Mouse (Mus musculus) heart, postnatal 36 days (tissue): Measurements from ENCODE around the gene Cdr2. TPM values are rescaled to one million over a fixed set of nuclear protein-coding genes. Genes with fewer than 3 reads are reported as not detected.
"Not testable (repeated sequence)": the region's sequence is repeated elsewhere in the genome, so short reads cannot be mapped to it uniquely, and the experiment has no call there.

ENCODE experiments used
- DNase-seq, 2 experiments: peaks; one replicate each; pipeline ENCODE4 v3.0.0; 2021 to 2022
- intact Hi-C: fragments of 180-260 bp; cut with DNase I; formaldehyde crosslinking; loops from one replicate; pipeline ENCODE4 v1.15.1; 2025
- total RNA-seq, 2 experiments: library from RNA; stranded (reverse); gene quantifications; 2 replicates each; pipeline ENCODE4 v1.2.3; 2021

The Cdr2 gene
- total RNA-seq, 2 experiments from 2014 or later: 12.5 to 14.6 TPM

- DNase-seq: no peak
- intact Hi-C loops: loop anchor here (5.0 to 10.0 kb wide), 3 partner anchors 162 to 279 kb away; partner anchors contain the start of genes Mosmo and Uqcrc2
These were observed 65.7 kb downstream of the Cdr2 start for GRCm38 (mm10) chr7:120916262-120916875.

- intact Hi-C loops: loop anchor here (10.0 kb wide), 1 partner anchor 159 kb away; no protein-coding TSS in a partner anchor
- DNase-seq: no peak
These were observed 68.8 kb downstream of the Cdr2 start for GRCm38 (mm10) chr7:120913332-120913731.

GRCm38 (mm10) chr7:120911268-120911667, 70.8 kb downstream of the Cdr2 start:
- not testable (repeated sequence) for DNase-seq
- intact Hi-C loops: loop anchor here (10.0 kb wide), 1 partner anchor 156 kb away; no protein-coding TSS in a partner anchor

- not testable (repeated sequence) for DNase-seq
- intact Hi-C loops: loop anchor here (10.0 kb wide), 1 partner anchor 155 kb away; no protein-coding TSS in a partner anchor
These were observed 71.9 kb downstream of the Cdr2 start for GRCm38 (mm10) chr7:120910172-120910571.

Other genes starting within 250 kb of the Cdr2 start
- 1 to 10 TPM; 2.9 to 5.7 TPM for gene Vwa3a, start 243.0 kb downstream of the Cdr2 start, total RNA-seq
- gene Gm5737, start 169.9 kb downstream of the Cdr2 start, total RNA-seq: under 1 TPM in 1 of 2 experiments, not detected in 1; 0.27 TPM
- 10 to 100 TPM; 34.3 TPM for gene Eef2k, start 139.5 kb downstream of the Cdr2 start, total RNA-seq
- 10 to 100 TPM in 1 of 2 experiments, 1 to 10 TPM in 1; 8.2 to 10.5 TPM for gene Polr3e, start 64.6 kb downstream of the Cdr2 start, total RNA-seq
- not detected for gene Mfsd13b, start 197 bp upstream of the Cdr2 start, total RNA-seq
- 10 to 100 TPM; 85.7 to 93.0 TPM for gene Mettl9, start 52.1 kb upstream of the Cdr2 start, total RNA-seq
- gene Igsf6, start 92.3 kb upstream of the Cdr2 start, total RNA-seq: 1 to 10 TPM; 1.5 to 2.9 TPM
- gene Otoa, start 99.3 kb upstream of the Cdr2 start, total RNA-seq: not detected